Comparison of ENCODE assay signal across 8 mouse cellular contexts in the genomic region with DNA sequence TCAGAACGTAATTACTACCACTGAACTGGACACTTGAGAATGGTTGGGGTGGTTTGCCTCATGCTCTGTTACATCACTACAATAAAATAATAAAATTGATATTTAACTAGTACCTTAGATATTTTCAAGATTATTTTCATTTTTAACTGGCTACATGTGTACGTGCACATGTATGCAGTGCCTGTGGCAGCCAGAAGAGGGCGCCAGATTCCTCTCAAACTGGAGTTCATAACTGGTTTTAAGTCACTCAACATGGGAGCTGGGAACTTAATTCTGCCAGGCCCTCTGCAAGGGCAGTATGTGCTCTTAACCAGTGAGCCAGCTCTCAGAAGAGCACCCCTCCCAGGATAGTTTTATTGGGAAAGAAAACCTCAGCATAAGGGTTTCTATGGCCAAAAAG.
DNase-seq lines count a peak whose midpoint lies in the region; ATAC-seq and TF ChIP-seq lines count a peak whose summit lies in the region.

No protein-coding gene starts in this region.

- H3K4me3 ChIP-seq in midbrain, postnatal 0 days (ENCODE audit: low read depth, low read length) = no peak overlapping the region
- H3K4me3 ChIP-seq in midbrain, embryonic 14.5 days (replicated peaks; ENCODE audit: low read depth, low read length) = no peak overlapping the region
- H3K4me3 ChIP-seq in olfactory bulb, adult 2 months (ENCODE audit: insufficient read depth, low read depth, low read length) = no peak overlapping the region

- TF ChIP-seq POLR2A in olfactory bulb, adult 2 months (IDR thresholded peaks at IDR 0.05; ENCODE audit: insufficient read depth, low read depth, low read length) = no peak

- no peaks in the 10 kb centered on the region for H3K36me3 ChIP-seq in midbrain, postnatal 0 days (ENCODE audit: insufficient read depth, low read length)
- H3K36me3 ChIP-seq in midbrain, embryonic 14.5 days (ENCODE audit: control insufficient read depth, insufficient read depth, low read length) = no peaks in the 10 kb centered on the region

- H3K4me1 ChIP-seq in midbrain, postnatal 0 days (ENCODE audit: insufficient read depth, low read length) = 0 out of 2 replicates have a peak, but pooled peaks cover 3% of the 10 kb centered on the region
- no peaks in the 10 kb centered on the region for H3K4me1 ChIP-seq in midbrain, embryonic 14.5 days (ENCODE audit: control insufficient read depth, insufficient read depth, low read length)
- peaks cover 2% of the 10 kb centered on the region; the same call in 1 of the 2 replicates for H3K4me1 ChIP-seq in olfactory bulb, adult 2 months (ENCODE audit: control insufficient read depth, insufficient read depth, low read length)

- H3K9me3 ChIP-seq in midbrain, postnatal 0 days (ENCODE audit: low read length) = no peaks in the 10 kb centered on the region
- H3K9me3 ChIP-seq in midbrain, embryonic 14.5 days (ENCODE audit: control insufficient read depth, low read length) = no peaks in the 10 kb centered on the region

- no peak overlapping the region for H3K4me2 ChIP-seq in midbrain, postnatal 0 days (ENCODE audit: low read depth, low read length, poor library complexity, severe bottlenecking)
- H3K4me2 ChIP-seq in midbrain, embryonic 14.5 days (ENCODE audit: low read length) = no peak overlapping the region

- no peaks in the 10 kb centered on the region for H3K27me3 ChIP-seq in midbrain, postnatal 0 days (ENCODE audit: insufficient read depth, low read length)
- H3K27me3 ChIP-seq in midbrain, embryonic 14.5 days (ENCODE audit: control insufficient read depth, insufficient read depth, low read length) = no peaks in the 10 kb centered on the region

- no peak overlapping the region for H3K27ac ChIP-seq in midbrain, postnatal 0 days (ENCODE audit: low read depth, low read length)
- H3K27ac ChIP-seq in midbrain, embryonic 14.5 days (replicated peaks; ENCODE audit: low read depth, low read length) = no peak overlapping the region
- H3K27ac ChIP-seq in olfactory bulb, adult 2 months (ENCODE audit: insufficient read depth, low read depth, low read length) = no peak overlapping the region

- no peak overlapping the region for H3K9ac ChIP-seq in midbrain, postnatal 0 days (replicated peaks; ENCODE audit: low read length, poor library complexity, severe bottlenecking)
- no peak overlapping the region for H3K9ac ChIP-seq in midbrain, embryonic 14.5 days (replicated peaks; ENCODE audit: low read length)

- no peak for ATAC-seq in midbrain, postnatal 0 days (ENCODE audit: low FRiP score)
- ATAC-seq in midbrain, embryonic 14.5 days (ENCODE audit: low FRiP score, low TSS enrichment) = no peak

- peak; percentile 53 for TF ChIP-seq CTCF in midbrain, postnatal 0 days (IDR thresholded peaks at IDR 0.05)
- 0 out of 2 replicates have a peak, but pooled peaks have one; percentile 12 for TF ChIP-seq CTCF in olfactory bulb, adult 2 months (IDR thresholded peaks at IDR 0.05; ENCODE audit: insufficient read depth, low read depth, low read length)

- DNase-seq in heart, adult 11 months = peak; percentile 60
- no peak for DNase-seq in heart, adult 9 months (ENCODE audit: low spot score in 2 of 2)
- no peak for DNase-seq in midbrain, postnatal 0 days (ENCODE audit: low spot score)
- DNase-seq in midbrain, embryonic 14.5 days = no peak
- peak; percentile 73 for DNase-seq in cerebellum, adult 9-10 months
- no peak for DNase-seq in layer of hippocampus, adult 18-20 months (ENCODE audit: low spot score in 2 of 2)
- DNase-seq in gastrocnemius, postnatal 36 days = no peak

- intact Hi-C loops in gastrocnemius, postnatal 36 days (cut with DNase I) = no loop called here

- WGBS in midbrain, postnatal 0 days = 56% methylated on average over 3 of the region's 3 CpGs
- 52% methylated on average over 3 of the region's 3 CpGs for WGBS in midbrain, embryonic 14.5 days
- WGBS in olfactory bulb, adult 2 months = 63% methylated on average over 3 of the region's 3 CpGs

Comparison
In these comparisons a context has a peak if more than half of its experiments do, and no peak if none do; other contexts are left out.
1. DNase-seq: peak in heart, adult 11 months (single experiment) and cerebellum, adult 9-10 months (single experiment); none in heart, adult 9 months (0 of 2), midbrain, postnatal 0 days (single experiment), midbrain, embryonic 14.5 days (single experiment), layer of hippocampus, adult 18-20 months (0 of 2) and gastrocnemius, postnatal 36 days (0 of 2).